Mouse (Mus musculus) cerebellum, postnatal 10 days (tissue): ENCODE data around the gene Vmp1.

Source experiments
- DNase-seq, 2 experiments: peaks; one replicate each; pipeline ENCODE4 v3.0.0; 2021; ENCODE audit warnings: mixed read lengths in 2 of 2

Gene Vmp1

GRCm38 (mm10) chr11:86683395-86684125 lies at the start of gene Vmp1, which contains the start of gene Ptrh2:
Gene Vmp1 (minus strand): TSS chr11:86683836.
Gene Ptrh2 (plus strand): TSS chr11:86683985.
- peak; percentile 97 to 99 for DNase-seq

DNA sequence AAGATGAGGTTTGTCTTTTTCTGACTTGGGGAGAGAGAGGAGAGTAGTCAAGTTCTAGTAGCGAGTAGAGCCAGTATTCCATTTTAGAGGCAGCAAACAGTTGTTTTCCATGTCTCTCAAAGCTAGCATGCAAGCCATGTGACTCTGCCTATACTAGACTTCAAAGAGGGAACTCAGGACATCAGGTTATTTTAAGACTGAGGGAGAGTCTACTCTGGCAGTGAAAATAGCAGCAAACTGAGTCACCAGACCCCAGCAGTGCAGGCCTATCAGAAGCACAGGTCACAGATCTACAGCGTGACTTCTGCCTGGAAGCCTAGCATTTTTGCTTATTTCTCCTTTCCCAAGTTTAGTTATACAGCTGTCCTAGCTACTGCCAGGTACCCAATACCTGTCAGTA lies 47.8 kb upstream of the Vmp1 start:
- no peak for DNase-seq

DNA sequence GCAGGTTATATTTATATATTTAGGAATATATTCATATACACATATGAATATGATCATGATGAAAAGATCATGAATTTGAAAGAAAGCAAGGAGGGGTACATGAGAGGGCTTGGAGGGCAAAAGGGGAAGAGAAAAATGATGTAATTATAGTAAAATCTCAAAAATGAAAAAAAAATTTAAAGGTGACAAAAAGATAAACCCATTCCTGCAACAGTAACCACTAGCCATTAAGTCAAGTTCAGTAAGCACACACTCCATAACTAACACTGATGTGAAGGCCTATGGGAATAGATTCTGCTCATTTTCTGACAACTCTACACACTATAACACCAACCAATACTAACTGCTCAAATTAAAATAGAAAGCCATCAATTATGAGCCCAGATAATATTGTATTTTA lies 42.0 kb upstream of the Vmp1 start:
- DNase-seq: no peak

GRCm38 (mm10) chr11:86724982-86725381 lies 41.3 kb upstream of the Vmp1 start:
- peak in 1 of 2 experiments; percentile 5 for DNase-seq

DNA sequence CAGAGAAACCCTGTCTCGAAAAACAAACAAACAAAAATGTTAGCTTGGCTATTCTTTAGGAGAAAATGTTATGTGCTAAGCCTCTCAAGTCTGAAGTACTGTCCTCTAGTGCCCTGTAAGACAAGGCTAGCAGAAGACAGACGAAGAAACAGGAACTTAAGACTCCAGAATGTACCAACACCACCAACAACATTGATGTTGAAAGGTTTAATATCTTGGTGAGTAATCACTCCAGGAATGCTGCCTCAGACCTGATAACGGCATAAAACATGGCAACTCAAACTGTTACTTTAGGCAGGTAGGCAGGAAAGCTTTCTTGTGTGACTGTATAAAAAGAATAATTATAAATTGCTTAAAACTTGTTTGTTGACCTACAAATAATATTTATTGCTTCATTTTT lies 40.4 kb upstream of the Vmp1 start:
- no peak for DNase-seq

DNA sequence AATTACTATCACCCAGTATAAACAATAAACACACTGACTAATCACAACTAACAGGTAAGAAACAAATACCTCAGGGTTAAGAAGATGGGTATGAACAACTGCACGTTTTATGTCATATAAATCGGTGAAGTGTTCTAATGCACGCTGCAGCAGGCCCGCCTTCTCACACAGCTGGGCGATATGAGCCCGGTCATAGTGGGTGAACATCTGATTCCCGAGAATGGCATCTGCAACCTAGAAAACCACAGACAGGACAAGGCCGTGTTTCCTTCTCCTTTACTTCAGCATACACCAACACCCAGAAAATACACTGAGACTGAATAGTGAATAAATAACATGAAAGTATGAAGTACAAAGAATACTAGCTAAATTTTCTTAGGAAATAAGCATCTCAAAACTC lies 35.8 kb upstream of the Vmp1 start:
- no peak for DNase-seq

DNA sequence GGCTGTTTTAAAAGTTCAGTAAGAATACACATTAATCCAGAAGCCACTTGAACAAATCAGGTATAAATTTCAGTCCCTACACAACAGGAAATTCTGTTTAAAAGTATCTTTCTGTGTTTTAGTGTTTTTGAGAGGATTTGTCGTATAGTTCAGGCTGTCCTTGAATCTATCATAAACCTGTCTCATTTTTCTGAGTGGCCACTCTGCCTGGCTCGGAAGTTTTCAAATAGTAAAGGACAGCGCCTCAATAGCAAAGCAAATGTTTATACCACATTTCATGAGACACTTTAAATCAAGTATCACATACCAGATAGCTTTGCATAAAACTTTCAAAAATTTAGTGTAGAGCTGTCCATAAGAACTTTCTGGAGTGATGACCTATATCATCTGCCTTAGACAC lies 34.7 kb upstream of the Vmp1 start:
- DNase-seq: no peak

GRCm38 (mm10) chr11:86717306-86718065 lies 33.9 kb upstream of the Vmp1 start:
- DNase-seq: no peak

DNA sequence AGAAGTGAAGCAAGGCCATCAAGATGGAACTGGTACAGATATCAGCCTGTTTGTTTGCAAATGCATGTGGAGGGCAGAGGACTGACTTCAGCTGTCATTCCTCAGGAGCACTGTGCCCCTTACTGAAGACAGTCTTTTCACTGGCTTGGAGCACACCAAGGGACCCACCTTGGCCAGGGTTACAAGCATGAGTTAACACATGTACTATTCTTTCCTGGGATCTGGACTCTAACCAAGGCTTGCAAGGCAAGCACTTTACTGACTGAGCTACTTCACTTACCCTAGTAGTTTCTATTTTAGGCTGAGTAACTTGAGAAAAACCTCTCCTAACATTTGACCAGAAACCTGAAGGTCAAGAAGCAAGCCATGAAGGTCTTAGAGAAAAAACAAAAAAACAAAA lies 31.0 kb upstream of the Vmp1 start:
- no peak for DNase-seq

GRCm38 (mm10) chr11:86701151-86701550 lies 17.5 kb upstream of the Vmp1 start:
- DNase-seq: no peak

GRCm38 (mm10) chr11:86695461-86695860 lies 11.8 kb upstream of the Vmp1 start:
- no peak for DNase-seq

DNA sequence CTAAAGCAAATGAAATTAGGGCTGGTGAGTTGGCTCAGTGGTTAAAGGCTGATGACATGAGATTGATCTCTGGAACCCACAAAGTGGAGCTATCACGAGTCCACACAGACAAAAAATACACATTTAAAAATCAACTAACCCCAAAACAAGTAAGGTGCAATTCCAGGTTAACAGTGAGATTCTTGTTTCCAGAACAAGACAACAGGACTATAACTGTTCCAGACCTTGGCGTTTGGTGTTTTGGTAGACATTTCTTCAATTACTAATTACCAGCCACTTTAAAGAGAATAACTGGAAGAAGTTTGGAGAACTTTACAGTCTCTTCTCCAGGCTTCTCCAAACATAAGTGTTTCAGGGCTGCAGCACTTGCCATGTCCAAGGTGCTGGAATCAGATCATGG lies 8.9 kb upstream of the Vmp1 start:
- DNase-seq: no peak

GRCm38 (mm10) chr11:86691956-86692355 lies 8.3 kb upstream of the Vmp1 start:
- DNase-seq: no peak

DNA sequence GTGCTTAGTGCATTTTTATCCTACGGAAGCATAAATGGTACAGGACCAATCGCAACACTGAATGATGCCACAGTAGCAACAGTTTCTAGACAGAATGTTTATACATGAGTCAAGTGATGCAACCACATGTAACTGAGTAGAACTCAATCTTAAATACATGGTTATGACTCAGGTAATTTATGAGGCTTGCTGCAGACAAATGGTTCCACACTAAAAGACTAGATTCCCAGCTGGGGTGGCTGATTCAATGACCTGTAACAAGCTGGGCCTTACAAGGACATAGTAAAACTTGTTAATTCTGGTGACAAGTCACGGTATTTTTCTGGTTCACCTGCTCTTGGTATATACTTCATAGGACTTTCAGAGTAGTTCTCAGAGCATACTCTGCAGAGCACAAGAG lies 7.8 kb upstream of the Vmp1 start:
- no peak for DNase-seq

GRCm38 (mm10) chr11:86690383-86690782 lies 6.7 kb upstream of the Vmp1 start:
- no peak for DNase-seq

- no peak for DNase-seq
Measured at GRCm38 (mm10) chr11:86685366-86685765, 1.7 kb upstream of the Vmp1 start.

- no peak for DNase-seq
Measured at GRCm38 (mm10) chr11:86684126-86685012, 733 bp upstream of the Vmp1 start.

- no peak for DNase-seq
Measured at GRCm38 (mm10) chr11:86682861-86683260, 775 bp downstream of the Vmp1 start.

DNA sequence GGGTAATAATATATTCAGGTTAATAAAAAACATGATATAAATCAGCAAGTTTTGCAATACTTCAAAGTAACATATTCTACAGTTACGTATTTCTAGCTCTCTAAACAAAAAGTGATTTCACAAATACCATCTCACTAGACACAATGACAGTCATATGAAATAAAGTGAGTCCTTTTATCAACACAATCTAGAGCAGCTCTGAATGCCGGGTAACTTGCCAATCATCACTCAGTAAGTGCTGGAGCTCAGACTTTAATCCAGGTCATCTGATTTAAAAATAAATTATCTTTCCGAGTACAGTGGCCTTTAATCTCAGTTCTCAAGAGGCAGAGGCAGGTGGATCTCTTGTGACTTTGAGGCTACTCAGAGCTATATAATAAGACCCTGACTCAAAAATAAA lies 2.2 kb downstream of the Vmp1 start:
- DNase-seq: no peak

DNA sequence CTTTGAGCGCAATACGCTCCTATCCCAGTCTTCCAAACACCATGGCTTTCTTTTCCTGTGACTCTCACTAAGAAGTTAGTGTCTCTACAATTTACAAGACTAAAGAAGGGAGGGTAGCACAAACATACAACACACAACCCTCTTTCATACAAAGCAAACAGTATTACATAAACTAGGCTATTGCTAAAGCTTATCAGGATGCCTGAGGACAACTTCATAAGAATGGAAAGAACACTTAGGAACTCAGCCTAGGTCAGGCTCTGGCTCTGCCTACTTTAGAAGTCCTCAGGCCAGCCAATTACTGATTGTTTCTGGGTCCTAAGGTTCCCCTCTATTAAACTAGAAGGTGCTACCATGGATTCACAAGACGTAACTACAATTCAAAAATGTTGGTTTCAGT lies 2.9 kb downstream of the Vmp1 start:
- DNase-seq: no peak

DNA sequence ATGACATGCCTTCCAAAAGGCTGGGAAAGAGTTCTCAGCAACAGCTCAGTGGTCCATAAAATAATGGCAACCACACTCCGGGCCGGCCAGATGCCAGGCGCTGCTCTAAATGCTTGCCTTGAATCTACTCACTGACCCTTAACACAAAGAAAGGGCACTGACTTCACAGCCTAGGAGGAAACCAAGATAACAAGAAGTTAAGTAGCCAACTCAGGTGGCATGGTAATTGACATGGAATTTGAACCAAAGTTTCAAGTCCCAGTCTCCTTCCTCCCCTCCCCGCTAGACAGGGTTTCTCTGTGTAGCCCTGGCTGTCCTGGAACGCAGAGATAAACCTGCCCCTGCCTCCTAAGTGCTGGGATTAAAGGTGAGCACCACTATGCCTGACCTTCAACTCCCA lies 4.7 kb downstream of the Vmp1 start:
- no peak for DNase-seq

DNA sequence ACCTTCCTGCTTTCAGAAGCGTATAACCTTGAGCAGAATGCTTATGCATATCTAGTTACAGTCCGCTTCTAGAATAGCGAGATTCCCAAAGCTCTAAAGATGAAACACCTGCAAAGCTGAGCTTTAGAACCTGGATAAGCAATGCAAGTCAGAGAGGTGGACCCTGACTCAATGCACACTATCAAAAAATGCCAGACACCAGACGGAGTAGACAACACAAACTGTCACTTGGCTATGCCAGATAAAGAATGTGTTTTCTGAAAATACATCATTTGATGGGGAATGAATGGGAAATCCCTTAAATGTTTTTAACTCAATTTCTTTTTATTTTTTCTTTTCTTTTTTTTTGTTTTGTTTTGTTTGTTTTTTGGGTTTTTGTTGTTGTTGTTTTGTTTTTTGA lies 8.1 kb downstream of the Vmp1 start:
- no peak for DNase-seq

- DNase-seq: no peak
Measured at GRCm38 (mm10) chr11:86672772-86673171, 10.9 kb downstream of the Vmp1 start.
